Mouse (Mus musculus): ENCODE results near the gene Reps2. TPM values are rescaled to one million over a fixed set of nuclear protein-coding genes. Genes with fewer than 3 reads are reported as not detected.

Gene Reps2
- polyA plus RNA-seq, 1 experiment from 2014 or later: 4.3 TPM

DNA sequence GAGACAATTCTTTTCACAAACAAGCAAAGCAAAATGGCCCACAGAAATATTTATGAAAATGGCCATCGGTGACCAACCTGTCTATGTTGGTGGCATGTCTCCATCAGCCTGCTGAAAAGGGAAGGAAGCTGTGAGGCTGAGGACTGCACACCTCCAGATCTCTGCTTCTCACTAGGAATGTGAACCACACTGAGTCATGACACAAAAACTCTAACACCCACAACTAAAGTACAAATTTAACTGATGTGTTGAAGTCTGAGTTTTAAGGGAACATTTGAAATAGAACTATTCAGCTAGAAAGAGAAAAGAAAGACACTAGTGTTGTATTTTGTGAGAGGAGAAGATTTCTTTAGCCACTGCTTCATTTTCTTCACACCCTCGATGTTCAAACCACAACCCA lies 230.3 kb downstream of the Reps2 start:
- Histone ChIP-seq H3K36me3 (no peaks in the 10 kb centered on the region), H3K27me3 (peaks cover 7% of the 10 kb centered on the region; the same call in 1 of the 2 replicates), H3K27ac (replicated peaks) (no peak overlapping the region), H3K9me3 (no peaks in the 10 kb centered on the region), H3K9ac (replicated peaks) (no peak overlapping the region), H3K4me1 (no peaks in the 10 kb centered on the region), H3K4me2 (replicated peaks) (no peak overlapping the region), H3K4me3 (no peak overlapping the region)
- ATAC-seq (replicated peaks): no peak
- WGBS: 93% methylated on average over 2 of the region's 2 CpGs

DNA sequence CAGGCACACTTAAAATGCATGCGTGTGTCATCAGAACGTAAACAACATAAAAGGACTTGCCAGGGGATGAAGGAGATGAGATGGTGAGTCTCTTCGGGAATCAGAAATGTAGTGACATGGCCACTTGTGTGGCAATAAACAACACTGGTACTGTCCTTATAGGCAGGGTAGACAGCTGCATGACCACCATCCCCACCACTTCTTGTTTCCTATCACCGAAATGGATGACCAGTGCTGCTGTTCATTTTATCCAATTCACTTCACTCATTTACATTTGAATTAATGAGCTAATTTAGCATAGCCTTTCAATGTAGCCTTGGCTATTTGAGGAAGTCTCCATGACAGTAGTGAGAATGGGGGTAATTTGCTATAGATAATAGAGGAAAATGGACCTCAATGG lies 236.2 kb downstream of the Reps2 start:
- WGBS: 60% methylated on average over 4 of the region's 4 CpGs
- H3K27me3 ChIP-seq: 0 out of 2 replicates have a peak, but pooled peaks cover 2% of the 10 kb centered on the region

DNA sequence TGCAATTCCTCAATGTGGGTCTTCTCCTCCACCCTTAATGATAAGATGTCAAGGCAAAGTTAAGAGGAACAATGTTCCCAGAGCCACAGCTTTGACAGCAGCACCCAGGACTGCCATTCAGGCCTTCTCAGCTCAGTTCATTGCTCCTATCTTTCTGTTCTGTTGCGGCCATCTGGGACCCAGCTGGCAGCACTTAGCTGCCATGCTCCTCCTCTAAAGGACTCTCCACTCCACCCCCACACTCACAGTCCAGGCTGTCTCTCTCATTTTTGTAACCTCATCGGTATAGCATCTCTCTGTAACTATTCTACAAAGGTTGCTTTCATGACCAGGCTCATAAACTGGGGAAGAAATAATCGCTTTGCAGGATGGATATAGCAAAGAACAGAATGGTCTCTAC lies 241.0 kb downstream of the Reps2 start:
- Histone ChIP-seq H3K4me2 (replicated peaks) (no peak overlapping the region), H3K9ac (replicated peaks) (no peak overlapping the region), H3K36me3 (no peaks in the 10 kb centered on the region), H3K27ac (replicated peaks) (no peak overlapping the region), H3K9me3 (no peaks in the 10 kb centered on the region), H3K4me3 (no peak overlapping the region), H3K4me1 (no peaks in the 10 kb centered on the region), H3K27me3 (no peaks in the 10 kb centered on the region)
- ATAC-seq (replicated peaks): no peak
- 72% methylated on average over 3 of the region's 3 CpGs for WGBS

More for the DNA sequence above, 236.2 kb downstream of the Reps2 start:
- Histone ChIP-seq H3K9me3 (no peaks in the 10 kb centered on the region), H3K4me2 (replicated peaks) (no peak overlapping the region), H3K4me1 (no peaks in the 10 kb centered on the region), H3K9ac (replicated peaks) (no peak overlapping the region), H3K4me3 (no peak overlapping the region), H3K27ac (replicated peaks) (no peak overlapping the region), H3K36me3 (no peaks in the 10 kb centered on the region)
- no peak for ATAC-seq (replicated peaks)

GRCm38 (mm10) chrX:162380730-162381129 lies 262.7 kb downstream of the Reps2 start:
- Histone ChIP-seq H3K9ac (replicated peaks) (no peak overlapping the region), H3K4me2 (replicated peaks) (no peak overlapping the region), H3K27me3 (no peaks in the 10 kb centered on the region), H3K4me3 (no peak overlapping the region), H3K27ac (replicated peaks) (no peak overlapping the region), H3K36me3 (no peaks in the 10 kb centered on the region), H3K4me1 (no peaks in the 10 kb centered on the region), H3K9me3 (no peaks in the 10 kb centered on the region)
- no peak for ATAC-seq (replicated peaks)
- 94% methylated on average over 1 of the region's 1 CpGs for WGBS

- H3K4me2 ChIP-seq (replicated peaks): no peak overlapping the region
- 92% methylated on average over 2 of the region's 2 CpGs for WGBS
- H3K4me3 ChIP-seq: no peak overlapping the region
- no peaks in the 10 kb centered on the region for H3K9me3 ChIP-seq
- no peak overlapping the region for H3K27ac ChIP-seq (replicated peaks)
- no peak overlapping the region for H3K9ac ChIP-seq (replicated peaks)
- ATAC-seq (replicated peaks): no peak
- H3K27me3 ChIP-seq: no peaks in the 10 kb centered on the region
- H3K4me1 ChIP-seq: no peaks in the 10 kb centered on the region
- no peaks in the 10 kb centered on the region for H3K36me3 ChIP-seq
These were observed 280.2 kb downstream of the Reps2 start for GRCm38 (mm10) chrX:162363206-162363605.

Other genes starting within 250 kb of the Reps2 start
- gene Rbbp7, start 116.8 kb upstream of the Reps2 start, polyA plus RNA-seq (2015; fragmentation: Nextera tagmentation; extraction: Ambion mirVana): 229 and 233 TPM in 2 replicates
- 15.0 and 15.4 TPM in 2 replicates for gene Txlng, start 185.8 kb upstream of the Reps2 start, polyA plus RNA-seq (2015; fragmentation: Nextera tagmentation; extraction: Ambion mirVana)
- 30.1 and 31.2 TPM in 2 replicates for gene Syap1, start 244.8 kb upstream of the Reps2 start, polyA plus RNA-seq (2015; fragmentation: Nextera tagmentation; extraction: Ambion mirVana)

Measured in forebrain, embryonic 15.5 days (tissue).